Mouse (Mus musculus) heart, postnatal 4 days (tissue): ENCODE measurements at regions not wholly inside any gene's neighbourhood (a gene's known extent, or its start where the extent isn't known, plus 50 kb on each side); places are given as distances from the start of the nearest gene placed in this dataset.
"Not testable (repeated sequence)": the region's sequence is repeated elsewhere in the genome, so short reads cannot be mapped to it uniquely, and the experiment has no call there.

Source experiments
- DNase-seq: peaks from one replicate; pipeline ENCODE4 v3.0.0; 2021

DNA sequence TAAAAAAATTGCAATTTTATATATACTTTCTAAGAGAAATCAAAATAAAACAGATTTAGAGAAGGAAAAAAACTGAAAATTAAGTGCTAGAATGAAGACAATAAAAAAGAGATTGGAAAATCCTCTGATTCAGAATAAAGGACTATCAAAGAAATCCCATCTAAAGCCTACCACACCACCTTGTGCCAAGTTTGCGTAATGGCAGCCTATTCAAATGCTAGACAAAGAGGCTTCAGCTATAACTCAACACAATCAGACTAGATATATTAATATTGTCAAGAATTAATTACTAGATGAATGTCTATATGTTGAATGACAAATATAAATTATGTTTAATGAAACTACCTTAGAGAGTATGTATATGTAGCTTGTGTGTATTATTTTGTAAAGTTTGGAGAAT, 221.9 kb upstream of the Ascc3 start:
- peak; percentile 5 for DNase-seq

DNA sequence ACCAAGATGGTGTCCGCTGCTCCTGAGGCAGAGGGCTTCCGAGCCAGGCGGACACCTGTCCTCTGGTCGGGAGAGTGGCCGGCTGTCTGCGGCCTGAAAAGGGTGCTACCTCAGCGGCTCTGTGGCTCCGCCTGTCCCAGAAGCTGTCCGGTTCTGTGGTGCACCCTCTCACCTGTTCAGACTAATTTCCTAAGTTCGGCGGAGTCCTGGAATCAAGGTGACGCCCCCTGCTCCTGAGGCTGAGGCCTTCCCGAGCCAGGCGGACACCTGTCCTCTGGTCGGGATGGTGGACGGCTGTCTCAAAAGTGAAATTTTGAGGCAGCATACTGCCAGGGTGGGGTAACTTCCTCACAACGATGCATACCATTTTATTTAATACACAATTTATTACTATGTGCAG, 199.9 kb upstream of the Ascc3 start:
- not testable (repeated sequence) for DNase-seq
